Mouse (Mus musculus): ENCODE measurements around the gene Clic3. TPM values are rescaled to one million over a fixed set of nuclear protein-coding genes. Genes with fewer than 3 reads are reported as not detected.

Gene Clic3
- polyA plus RNA-seq, 1 experiment from 2014 or later, result 3.2 TPM

DNA sequence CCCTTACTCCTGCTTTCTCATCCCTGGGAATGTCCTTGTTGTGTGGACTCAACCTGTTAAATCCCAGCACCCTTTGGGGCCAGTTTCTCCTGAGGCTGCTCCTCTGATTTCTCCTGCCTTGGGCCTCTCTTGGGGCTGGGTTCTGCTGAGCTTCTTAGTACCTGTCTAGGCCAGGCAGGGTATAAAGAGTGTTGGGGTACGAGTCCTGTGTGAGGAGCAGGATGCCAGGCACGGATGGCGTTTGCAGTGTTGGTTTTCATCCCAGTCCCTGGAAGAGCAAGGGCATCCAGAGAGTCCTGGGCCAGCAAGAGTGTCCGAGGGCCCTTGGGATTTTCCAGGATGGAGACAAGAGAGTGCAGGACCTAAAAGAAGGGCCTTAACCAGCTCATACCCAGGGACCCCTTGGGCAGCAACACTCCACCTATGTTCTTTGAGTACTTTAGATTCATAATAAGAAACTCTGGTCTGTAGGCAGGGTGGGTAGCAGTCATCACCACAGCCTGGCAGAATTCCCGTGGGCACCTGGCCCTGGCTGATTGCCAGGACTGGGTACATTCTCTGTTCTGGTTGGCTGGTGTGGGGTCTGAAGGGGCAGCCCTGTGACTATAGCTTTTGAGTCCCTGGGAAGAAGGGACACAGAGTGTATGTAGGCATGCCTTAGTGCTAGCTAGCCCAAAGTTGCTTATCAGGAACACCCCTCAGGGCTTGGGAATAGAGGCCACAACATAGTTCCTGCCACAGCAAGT, 27.0 kb upstream of the Clic3 start:
- no peak for ATAC-seq (ENCODE audit: low read depth)
- 70% methylated on average over 5 of the region's 5 CpGs for WGBS
- no peak overlapping the region for H3K27ac ChIP-seq (replicated peaks)

DNA sequence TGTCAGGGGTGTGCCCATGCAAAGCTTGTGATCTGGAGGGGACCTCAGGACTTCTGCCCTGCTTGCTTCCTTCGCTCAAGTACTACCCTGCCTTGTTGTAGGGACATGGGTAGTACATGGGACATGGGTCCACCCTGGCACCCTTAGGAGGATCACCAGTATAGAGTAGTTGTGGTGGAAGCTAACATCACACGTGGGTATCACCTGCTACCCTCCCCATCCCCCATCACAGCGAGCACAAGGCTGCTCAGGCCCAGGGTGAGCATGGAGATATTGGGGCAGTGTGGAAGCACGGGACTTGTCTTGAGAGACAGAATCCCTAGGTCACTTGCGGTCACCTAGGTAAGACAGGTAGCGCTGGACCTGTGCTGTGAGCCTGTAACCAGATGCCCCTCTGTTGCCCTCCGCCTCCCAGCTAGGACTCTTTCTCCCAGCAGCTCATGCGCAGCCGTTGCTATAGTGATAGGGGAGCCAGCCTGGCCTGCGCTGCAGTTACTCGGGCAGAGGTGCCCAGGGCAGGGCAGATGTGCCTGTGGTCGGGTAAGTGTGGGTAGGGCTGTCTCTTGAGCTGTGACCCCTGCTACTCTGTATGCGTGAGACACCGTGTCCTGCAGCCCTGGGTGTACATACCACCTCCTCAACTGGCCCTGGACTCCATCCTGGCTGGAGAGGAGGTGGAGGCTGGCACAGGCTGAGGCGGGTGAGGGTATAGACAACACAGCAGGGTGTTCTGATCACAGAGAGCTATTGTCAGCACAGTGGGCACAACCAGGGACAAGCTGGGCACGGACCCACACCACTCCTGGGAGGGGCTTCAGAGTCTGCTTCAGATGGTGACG, 26.0 kb upstream of the Clic3 start:
- H3K27ac ChIP-seq (replicated peaks), result peak overlapping the region; percentile 43
- H3K4me1 ChIP-seq (replicated peaks), result peaks cover 36% of the 10 kb centered on the region
- H3K9me3 ChIP-seq, result no peaks in the 10 kb centered on the region
- H3K27me3 ChIP-seq, result peaks cover 11% of the 10 kb centered on the region
- ATAC-seq (ENCODE audit: low read depth), result no peak
- H3K4me3 ChIP-seq, result no peak overlapping the region
- WGBS, result 61% methylated on average over 17 of the region's 17 CpGs
- peak overlapping the region; percentile 74 for H3K4me2 ChIP-seq
- H3K9ac ChIP-seq, result peak overlapping the region; percentile 86
- peaks cover 30% of the 10 kb centered on the region for H3K36me3 ChIP-seq

More for the DNA sequence above, 27.0 kb upstream of the Clic3 start:
- H3K4me3 ChIP-seq, result peak overlapping the region; percentile 66
- H3K9ac ChIP-seq, result peak overlapping the region; percentile 86
- peaks cover 20% of the 10 kb centered on the region for H3K36me3 ChIP-seq
- H3K4me1 ChIP-seq (replicated peaks), result peaks cover 36% of the 10 kb centered on the region
- no peaks in the 10 kb centered on the region for H3K9me3 ChIP-seq
- H3K4me2 ChIP-seq, result peak overlapping the region; percentile 74
- H3K27me3 ChIP-seq, result peaks cover 21% of the 10 kb centered on the region

GRCm38 (mm10) chr2:25431308-25431855, 25.3 kb upstream of the Clic3 start:
- no peak overlapping the region for H3K27ac ChIP-seq (replicated peaks)
- no peak overlapping the region for H3K4me3 ChIP-seq
- H3K9ac ChIP-seq, result peak overlapping the region; percentile 86
- H3K27me3 ChIP-seq, result peaks cover 3% of the 10 kb centered on the region; the same call in 1 of the 2 replicates
- no peak for ATAC-seq (ENCODE audit: low read depth)
- H3K4me2 ChIP-seq, result peak overlapping the region; percentile 74; the same call in 1 of the 2 replicates
- peaks cover 37% of the 10 kb centered on the region for H3K36me3 ChIP-seq
- no peaks in the 10 kb centered on the region for H3K9me3 ChIP-seq
- peaks cover 36% of the 10 kb centered on the region for H3K4me1 ChIP-seq (replicated peaks)
- WGBS, result 57% methylated on average over 6 of the region's 6 CpGs

DNA sequence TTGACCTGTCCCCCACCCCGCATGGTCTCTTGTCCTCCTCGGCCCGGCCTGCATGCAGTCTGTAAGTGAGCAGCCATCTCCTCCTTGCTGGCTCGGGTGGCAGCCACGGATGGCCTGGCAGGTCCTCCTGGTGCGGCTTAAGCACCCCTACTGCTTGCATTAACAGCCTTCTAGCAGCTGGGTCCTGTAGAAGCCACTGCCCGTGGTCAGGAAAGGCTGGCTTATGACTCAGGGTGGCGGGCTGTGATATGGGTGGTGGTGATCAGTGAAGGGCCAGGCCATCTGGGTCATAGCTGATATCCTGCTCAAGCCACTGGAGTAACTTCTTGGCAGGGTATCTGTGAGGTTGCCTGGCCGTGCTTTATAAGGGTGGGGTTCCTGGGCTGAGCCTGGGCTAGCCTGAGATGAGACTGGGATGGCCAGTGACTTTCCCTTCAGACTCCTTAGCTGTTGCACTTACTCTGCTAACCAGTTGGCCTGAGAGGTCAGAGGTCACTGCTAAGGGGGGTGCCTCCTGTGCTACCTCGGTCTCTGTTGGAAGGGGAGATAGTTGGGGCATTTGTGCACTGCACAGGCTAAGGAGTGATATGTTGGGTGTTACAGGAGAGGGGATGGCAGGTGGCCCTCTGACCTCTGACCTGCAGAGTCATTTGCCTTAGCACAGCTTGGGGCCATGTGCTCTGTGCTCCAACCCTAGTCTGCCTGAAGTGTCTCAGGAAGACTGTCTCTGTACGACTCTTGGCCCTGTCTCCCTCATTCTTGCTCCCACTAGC, 24.1 kb upstream of the Clic3 start:
- H3K9me3 ChIP-seq, result no peaks in the 10 kb centered on the region
- H3K27ac ChIP-seq (replicated peaks), result no peak overlapping the region
- H3K4me1 ChIP-seq (replicated peaks), result peaks cover 36% of the 10 kb centered on the region
- no peak overlapping the region for H3K9ac ChIP-seq
- 84% methylated on average over 11 of the region's 11 CpGs for WGBS
- ATAC-seq (ENCODE audit: low read depth), result no peak
- no peak overlapping the region for H3K4me3 ChIP-seq
- H3K36me3 ChIP-seq, result peaks cover 49% of the 10 kb centered on the region
- no peak overlapping the region for H3K4me2 ChIP-seq
- no peaks in the 10 kb centered on the region for H3K27me3 ChIP-seq

GRCm38 (mm10) chr2:25433101-25433500, 23.5 kb upstream of the Clic3 start:
- Histone ChIP-seq H3K27ac (replicated peaks) (no peak overlapping the region), H3K27me3 (no peaks in the 10 kb centered on the region), H3K36me3 (peaks cover 55% of the 10 kb centered on the region), H3K4me2 (no peak overlapping the region), H3K9ac (no peak overlapping the region), H3K4me3 (no peak overlapping the region), H3K9me3 (no peaks in the 10 kb centered on the region), H3K4me1 (replicated peaks) (peaks cover 34% of the 10 kb centered on the region)
- no peak for ATAC-seq (ENCODE audit: low read depth)
- 91% methylated on average over 17 of the region's 17 CpGs for WGBS

- no peak overlapping the region for H3K9ac ChIP-seq
- 91% methylated on average over 8 of the region's 8 CpGs for WGBS
- H3K27me3 ChIP-seq, result no peaks in the 10 kb centered on the region
- H3K4me3 ChIP-seq, result no peak overlapping the region
- H3K36me3 ChIP-seq, result peaks cover 66% of the 10 kb centered on the region
- no peak overlapping the region for H3K4me2 ChIP-seq
- no peaks in the 10 kb centered on the region for H3K9me3 ChIP-seq
- H3K4me1 ChIP-seq (replicated peaks), result peaks cover 28% of the 10 kb centered on the region
- H3K27ac ChIP-seq (replicated peaks), result no peak overlapping the region
- ATAC-seq (ENCODE audit: low read depth), result no peak
Observed at GRCm38 (mm10) chr2:25434292-25434691, 22.3 kb upstream of the Clic3 start.

GRCm38 (mm10) chr2:25436286-25436820, 20.3 kb upstream of the Clic3 start:
- Histone ChIP-seq H3K27ac (replicated peaks) (no peak overlapping the region), H3K4me2 (no peak overlapping the region), H3K27me3 (no peaks in the 10 kb centered on the region), H3K4me3 (no peak overlapping the region), H3K9ac (no peak overlapping the region), H3K9me3 (no peaks in the 10 kb centered on the region), H3K36me3 (peaks cover 87% of the 10 kb centered on the region), H3K4me1 (replicated peaks) (peaks cover 7% of the 10 kb centered on the region)
- WGBS, result 95% methylated on average over 10 of the region's 10 CpGs
- no peak for ATAC-seq (ENCODE audit: low read depth)

GRCm38 (mm10) chr2:25441067-25441466, 15.6 kb upstream of the Clic3 start:
- Histone ChIP-seq H3K27me3 (no peaks in the 10 kb centered on the region), H3K9me3 (no peaks in the 10 kb centered on the region), H3K9ac (no peak overlapping the region), H3K4me2 (no peak overlapping the region), H3K27ac (replicated peaks) (no peak overlapping the region), H3K4me3 (no peak overlapping the region), H3K36me3 (peaks cover 100% of the 10 kb centered on the region), H3K4me1 (replicated peaks) (no peaks in the 10 kb centered on the region)
- WGBS, result 91% methylated on average over 20 of the region's 20 CpGs
- no peak for ATAC-seq (ENCODE audit: low read depth)

GRCm38 (mm10) chr2:25442682-25443081, 14.0 kb upstream of the Clic3 start:
- no peak overlapping the region for H3K9ac ChIP-seq

GRCm38 (mm10) chr2:25450853-25451647, 5.6 kb upstream of the Clic3 start:
- Histone ChIP-seq H3K9ac (no peak overlapping the region), H3K27ac (replicated peaks) (no peak overlapping the region), H3K27me3 (no peaks in the 10 kb centered on the region), H3K4me1 (replicated peaks) (no peaks in the 10 kb centered on the region), H3K36me3 (peaks cover 36% of the 10 kb centered on the region), H3K9me3 (no peaks in the 10 kb centered on the region), H3K4me3 (no peak overlapping the region), H3K4me2 (no peak overlapping the region)
- no peak for ATAC-seq (ENCODE audit: low read depth)
- WGBS, result 86% methylated on average over 8 of the region's 8 CpGs

More at GRCm38 (mm10) chr2:25442682-25443081, 14.0 kb upstream of the Clic3 start:
- H3K27ac ChIP-seq (replicated peaks), result no peak overlapping the region
- WGBS, result 95% methylated on average over 14 of the region's 14 CpGs
- no peaks in the 10 kb centered on the region for H3K4me1 ChIP-seq (replicated peaks)
- no peaks in the 10 kb centered on the region for H3K27me3 ChIP-seq
- no peak overlapping the region for H3K4me3 ChIP-seq
- H3K36me3 ChIP-seq, result peaks cover 100% of the 10 kb centered on the region
- H3K9me3 ChIP-seq, result no peaks in the 10 kb centered on the region
- H3K4me2 ChIP-seq, result no peak overlapping the region
- no peak for ATAC-seq (ENCODE audit: low read depth)

GRCm38 (mm10) chr2:25452951-25453350, 3.7 kb upstream of the Clic3 start:
- H3K9me3 ChIP-seq, result no peaks in the 10 kb centered on the region
- H3K27ac ChIP-seq (replicated peaks), result no peak overlapping the region
- no peak overlapping the region for H3K4me3 ChIP-seq
- WGBS, result 31% methylated on average over 1 of the region's 1 CpGs
- H3K4me1 ChIP-seq (replicated peaks), result no peaks in the 10 kb centered on the region
- no peak overlapping the region for H3K9ac ChIP-seq
- peaks cover 23% of the 10 kb centered on the region for H3K36me3 ChIP-seq
- no peaks in the 10 kb centered on the region for H3K27me3 ChIP-seq
- no peak for ATAC-seq (ENCODE audit: low read depth)
- H3K4me2 ChIP-seq, result no peak overlapping the region

All from neural tube, embryonic 13.5 days (tissue).